Mouse (Mus musculus) forebrain, embryonic 14.5 days (tissue): ENCODE data around the gene Erp29. TPM values are rescaled to one million over a fixed set of nuclear protein-coding genes. Genes with fewer than 3 reads are reported as not detected.

Experiments used
- ATAC-seq: fragments of 200-750 bp; cut with Nextera tagmentation; 2 replicates; pipeline ENCODE4 v1.8.0; 2017; ENCODE audit warnings: mild to moderate bottlenecking, moderate library complexity
- DNase-seq: peaks from one replicate; pipeline ENCODE4 v3.0.0-alpha.2; 2015; ENCODE audit warnings: low spot score
- H3K27ac ChIP-seq: fragments of 300-500 bp; sonication (generic); 2 replicates; pipeline ENCODE4 v1.5.1; 2014; ENCODE audit warnings: low read depth, mild to moderate bottlenecking, control low read depth, low read length, moderate library complexity
- H3K27me3 ChIP-seq: fragments of 300-500 bp; sonication (generic); replicated peaks from 2 replicates; pipeline ENCODE4 v1.6.1; 2014; ENCODE audit warnings: low read length, control low read depth, mixed read lengths; ENCODE audit not compliant: control insufficient read depth, insufficient read depth
- H3K36me3 ChIP-seq: fragments of 300-500 bp; sonication (generic); 2 replicates; pipeline ENCODE4 v1.6.1; 2014; ENCODE audit warnings: low read length, control low read depth; ENCODE audit not compliant: control insufficient read depth, insufficient read depth
- H3K4me1 ChIP-seq: fragments of 300-500 bp; sonication (generic); 2 replicates; pipeline ENCODE4 v1.6.1; 2014; ENCODE audit warnings: antibody characterized with exemption, low read length, control low read depth; ENCODE audit not compliant: control insufficient read depth, insufficient read depth
- H3K4me2 ChIP-seq: fragments of 300-500 bp; sonication (generic); 2 replicates; pipeline ENCODE4 v1.6.1; 2014; ENCODE audit warnings: mild to moderate bottlenecking, control low read depth, low read length
- H3K4me3 ChIP-seq: fragments of 300-500 bp; sonication (generic); 2 replicates; pipeline ENCODE4 v1.5.1; 2014; ENCODE audit warnings: low read depth, low read length, control low read depth
- H3K9ac ChIP-seq: fragments of 300-500 bp; sonication (generic); 2 replicates; pipeline ENCODE4 v1.6.1; 2014; ENCODE audit warnings: mild to moderate bottlenecking, low read length, control low read depth, moderate library complexity
- H3K9me3 ChIP-seq: fragments of 300-500 bp; sonication (generic); replicated peaks from 2 replicates; pipeline ENCODE4 v1.6.1; 2016; ENCODE audit warnings: low read length, control low read depth, mixed read lengths; ENCODE audit not compliant: control insufficient read depth
- WGBS: fragments of 180-500 bp; shearing (Covaris S2); extraction: QIAGEN DNeasy Blood & Tissue Kit; methylation state at CpG from one replicate; pipeline ENCODE4 v1.1.7; 2014; 5-methylcytosine and 5-hydroxymethylcytosine counted together
- polyA plus RNA-seq: library from polyadenylated mRNA; unstranded; fragments of >200 nt; fragmentation: Nextera tagmentation; extraction: Ambion mirVana; gene quantifications from 2 replicates; pipeline ENCODE4 v1.2.1, GENCODE M21; 2014

Gene Erp29
- polyA plus RNA-seq, 1 experiment from 2014 or later, result 138 TPM

GRCm38 (mm10) chr5:121389106-121389505, 63.2 kb downstream of the Erp29 start:
- no peaks in the 10 kb centered on the region for H3K9me3 ChIP-seq
- H3K36me3 ChIP-seq, result no peaks in the 10 kb centered on the region
- no peak overlapping the region for H3K27ac ChIP-seq
- DNase-seq (no peak), ATAC-seq (no peak)
- H3K4me3 ChIP-seq, result no peak overlapping the region
- peaks cover 6% of the 10 kb centered on the region; the same call in 1 of the 2 replicates for H3K27me3 ChIP-seq
- H3K4me1 ChIP-seq, result peaks cover 4% of the 10 kb centered on the region
- no peak overlapping the region for H3K9ac ChIP-seq
- H3K4me2 ChIP-seq, result no peak overlapping the region
- 50% methylated on average over 7 of the region's 7 CpGs for WGBS

GRCm38 (mm10) chr5:121387126-121387525, 65.2 kb downstream of the Erp29 start:
- Histone ChIP-seq H3K9me3 (no peaks in the 10 kb centered on the region), H3K27me3 (peaks cover 6% of the 10 kb centered on the region; the same call in 1 of the 2 replicates), H3K4me2 (no peak overlapping the region), H3K4me3 (no peak overlapping the region), H3K27ac (no peak overlapping the region), H3K9ac (no peak overlapping the region), H3K4me1 (peaks cover 10% of the 10 kb centered on the region), H3K36me3 (peaks cover 7% of the 10 kb centered on the region; the same call in 1 of the 2 replicates)
- 68% methylated on average over 4 of the region's 4 CpGs for WGBS
- no peak for DNase-seq
- ATAC-seq, result no peak

GRCm38 (mm10) chr5:121386120-121386909, 66.0 kb downstream of the Erp29 start:
- ATAC-seq (no peak), DNase-seq (no peak)
- Histone ChIP-seq H3K4me3 (peak overlapping the region; percentile 78), H3K4me2 (peak overlapping the region; percentile 70), H3K9ac (no peak overlapping the region; the same call in 1 of the 2 replicates), H3K27ac (no peak overlapping the region), H3K27me3 (peaks cover 6% of the 10 kb centered on the region; the same call in 1 of the 2 replicates), H3K9me3 (no peaks in the 10 kb centered on the region), H3K4me1 (peaks cover 10% of the 10 kb centered on the region), H3K36me3 (peaks cover 15% of the 10 kb centered on the region)
- 33% methylated on average over 22 of the region's 22 CpGs for WGBS

DNA sequence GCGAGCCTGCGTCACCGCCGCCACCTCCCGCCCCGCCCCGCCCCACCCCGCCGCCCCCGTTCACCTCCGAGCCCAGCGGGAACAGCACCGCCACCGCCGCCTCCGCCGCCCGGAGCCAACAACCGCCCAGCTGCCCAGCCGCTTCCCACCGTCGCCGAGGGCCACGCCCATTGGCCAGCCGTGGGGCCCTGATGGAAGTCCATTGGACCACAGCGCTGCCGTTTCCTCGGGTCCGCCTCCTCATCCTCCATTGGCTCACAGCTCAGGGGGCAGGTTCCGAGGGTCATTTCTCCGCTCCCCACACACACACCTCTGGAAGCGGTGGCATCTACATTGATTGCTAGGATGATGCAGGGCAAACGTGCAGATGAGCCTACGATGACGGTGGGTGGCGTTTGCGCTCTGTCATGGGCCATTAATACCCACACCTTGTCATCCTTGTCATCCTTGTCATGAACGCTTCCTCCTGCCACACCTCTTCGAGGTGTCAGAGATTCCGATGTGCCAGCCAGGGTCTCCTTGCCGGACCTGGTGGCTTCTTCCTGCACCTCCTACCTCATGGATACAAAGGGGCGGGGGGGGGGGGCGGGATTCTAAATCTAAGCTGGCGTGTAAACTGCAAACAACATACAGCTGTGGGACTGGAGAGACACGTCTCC, 66.7 kb downstream of the Erp29 start, which contains the start of gene Trafd1:
Gene Trafd1 (minus strand): TSS at position 172 of the 659 bp plus-strand sequence.
- no peaks in the 10 kb centered on the region for H3K9me3 ChIP-seq
- H3K27me3 ChIP-seq, result peaks cover 6% of the 10 kb centered on the region; the same call in 1 of the 2 replicates
- peak; percentile 96 for DNase-seq
- H3K9ac ChIP-seq, result peak within 1 kb of the TSS; percentile 85
- peak within 1 kb of the TSS; percentile 70 for H3K4me2 ChIP-seq
- peaks cover 22% of the 10 kb centered on the region for H3K36me3 ChIP-seq
- peaks cover 10% of the 10 kb centered on the region for H3K4me1 ChIP-seq
- WGBS, result under 1% methylated on average over 33 of the region's 45 CpGs
- H3K4me3 ChIP-seq, result peak within 1 kb of the TSS; percentile 78
- ATAC-seq, result peak; percentile 98
- peak within 1 kb of the TSS; percentile 86 for H3K27ac ChIP-seq

- H3K4me1 ChIP-seq, result peaks cover 10% of the 10 kb centered on the region
- H3K27me3 ChIP-seq, result peaks cover 6% of the 10 kb centered on the region; the same call in 1 of the 2 replicates
- ATAC-seq, result peak; percentile 71
- WGBS, result 3% methylated on average over 28 of the region's 47 CpGs
- peak; percentile 61 for DNase-seq
- H3K36me3 ChIP-seq, result peaks cover 28% of the 10 kb centered on the region
- no peaks in the 10 kb centered on the region for H3K9me3 ChIP-seq
- peak overlapping the region; percentile 78 for H3K4me3 ChIP-seq
- H3K4me2 ChIP-seq, result peak overlapping the region; percentile 70
- H3K27ac ChIP-seq, result peak overlapping the region; percentile 86
- H3K9ac ChIP-seq, result peak overlapping the region; percentile 85
Observed at GRCm38 (mm10) chr5:121384757-121385460, 67.4 kb downstream of the Erp29 start.

GRCm38 (mm10) chr5:121383857-121384756, 68.2 kb downstream of the Erp29 start:
- peak overlapping the region; percentile 70 for H3K4me2 ChIP-seq
- H3K4me3 ChIP-seq, result peak overlapping the region; percentile 78
- DNase-seq (peak; percentile 80), ATAC-seq (no peak)
- H3K9me3 ChIP-seq, result no peaks in the 10 kb centered on the region
- peak overlapping the region; percentile 85 for H3K9ac ChIP-seq
- WGBS, result 29% methylated on average over 10 of the region's 10 CpGs
- H3K36me3 ChIP-seq, result peaks cover 36% of the 10 kb centered on the region
- H3K27ac ChIP-seq, result peak overlapping the region; percentile 86; the same call in 1 of the 2 replicates
- peaks cover 6% of the 10 kb centered on the region; the same call in 1 of the 2 replicates for H3K27me3 ChIP-seq
- H3K4me1 ChIP-seq, result peaks cover 10% of the 10 kb centered on the region

DNA sequence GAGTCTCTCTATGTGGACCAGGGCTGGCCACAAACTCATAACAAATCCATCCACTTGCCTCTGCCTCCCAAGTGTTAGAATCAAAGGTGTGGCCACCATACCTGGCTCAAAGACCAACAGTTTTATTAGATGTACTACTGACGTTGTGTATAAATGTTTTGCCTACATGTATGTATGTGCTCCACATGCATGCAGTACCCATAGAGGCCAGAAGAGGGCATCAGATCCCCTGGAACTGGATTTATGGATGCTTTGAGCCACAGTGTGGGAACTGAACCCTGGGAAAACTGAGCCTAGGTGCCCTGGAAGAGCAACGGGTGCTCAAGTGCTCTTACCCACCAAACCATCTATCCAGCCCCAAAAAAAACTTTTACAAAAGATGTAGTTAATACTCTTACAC, 71.6 kb downstream of the Erp29 start:
- H3K36me3 ChIP-seq, result peaks cover 66% of the 10 kb centered on the region
- no peak overlapping the region for H3K4me2 ChIP-seq
- DNase-seq (no peak), ATAC-seq (no peak)
- WGBS, result 96% methylated on average over 2 of the region's 2 CpGs
- peaks cover 10% of the 10 kb centered on the region for H3K4me1 ChIP-seq
- no peak overlapping the region for H3K27ac ChIP-seq
- no peaks in the 10 kb centered on the region for H3K9me3 ChIP-seq
- no peak overlapping the region for H3K9ac ChIP-seq
- H3K4me3 ChIP-seq, result no peak overlapping the region
- H3K27me3 ChIP-seq, result no peaks in the 10 kb centered on the region
